Mouse (Mus musculus): ENCODE measurements around the gene Col5a1.

DNA sequence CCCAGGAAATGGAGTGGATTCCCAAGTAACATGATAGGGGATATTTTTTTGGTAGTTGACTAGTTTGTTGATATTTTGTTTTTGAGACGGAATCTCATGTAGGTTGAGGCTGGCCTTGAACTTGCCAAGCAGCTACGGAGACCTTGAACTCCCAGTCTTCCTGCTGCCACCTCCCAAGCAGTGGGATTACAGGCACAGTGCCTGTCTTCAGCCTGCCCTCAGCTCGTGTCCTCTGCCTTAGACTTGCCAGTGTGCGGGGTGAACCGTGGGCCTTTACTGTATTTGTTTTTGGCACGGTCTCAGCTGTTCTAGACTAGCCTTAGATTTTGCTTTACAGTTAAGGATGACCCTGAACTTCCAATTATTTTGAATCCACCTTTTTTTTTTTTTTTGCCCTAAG, 37.5 kb downstream of the Col5a1 start:
- TF ChIP-seq POLR2A (IDR thresholded peaks at IDR 0.05; ENCODE audit: insufficient read depth, low read depth, low read length) (no peak), CTCF (IDR thresholded peaks at IDR 0.05; ENCODE audit: insufficient read depth, low read depth, low read length) (no peak)

Measured in olfactory bulb, adult 2 months (tissue).